8 mouse cellular contexts compared by ENCODE assay signal in the genomic region with DNA sequence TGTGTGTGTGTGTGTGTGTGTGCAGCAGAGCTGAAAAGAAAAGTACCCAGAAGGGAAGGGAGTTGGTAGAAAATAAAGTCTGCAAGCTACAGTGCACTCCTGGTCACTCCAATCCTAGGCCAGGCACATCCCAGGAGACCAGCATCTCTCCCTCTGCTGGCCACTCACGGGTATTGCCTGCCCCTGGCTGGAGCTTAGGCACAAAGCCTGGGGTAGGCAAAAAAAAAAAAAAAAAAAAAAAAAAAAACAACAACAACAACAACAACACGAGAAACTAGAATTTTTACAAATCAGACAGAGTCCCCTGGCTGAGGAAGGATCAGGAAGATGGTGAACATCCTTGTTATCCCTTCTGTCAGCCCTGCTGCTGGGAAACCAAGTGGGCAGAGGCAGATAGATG. TPM values are rescaled to one million over a fixed set of nuclear protein-coding genes. Genes with fewer than 3 reads are reported as not detected.
DNase-seq lines count a peak whose midpoint lies in the region; ATAC-seq lines count a peak whose summit lies in the region.

No protein-coding gene starts in this region.

- no peaks in the 10 kb centered on the region for H3K36me3 ChIP-seq in heart, embryonic 12.5 days
- H3K36me3 ChIP-seq in liver, embryonic 12.5 days: 0 out of 2 replicates have a peak, but pooled peaks cover 5% of the 10 kb centered on the region

- no peaks in the 10 kb centered on the region for H3K9me3 ChIP-seq in heart, embryonic 12.5 days (replicated peaks)
- H3K9me3 ChIP-seq in liver, embryonic 12.5 days (replicated peaks): no peaks in the 10 kb centered on the region

- no peak overlapping the region for H3K4me2 ChIP-seq in heart, embryonic 12.5 days
- no peak overlapping the region for H3K4me2 ChIP-seq in liver, embryonic 12.5 days

- intact Hi-C loops in heart, postnatal 10 days (cut with DNase I): loop anchor here (5.0 kb wide), 1 partner anchor 47 kb away; a partner anchor contains a TSS

- peak; percentile 47; the same call in 1 of the 2 replicates for ATAC-seq in heart, embryonic 12.5 days (ENCODE audit: insufficient number of reproducible peaks, low FRiP score)
- ATAC-seq in liver, embryonic 12.5 days: no peak

- H3K27me3 ChIP-seq in heart, embryonic 12.5 days (replicated peaks): no peaks in the 10 kb centered on the region
- no peaks in the 10 kb centered on the region for H3K27me3 ChIP-seq in liver, embryonic 12.5 days (replicated peaks)

- H3K9ac ChIP-seq in heart, embryonic 12.5 days: no peak overlapping the region
- no peak overlapping the region for H3K9ac ChIP-seq in liver, embryonic 12.5 days

- no peak overlapping the region for H3K4me3 ChIP-seq in heart, embryonic 12.5 days
- no peak overlapping the region for H3K4me3 ChIP-seq in liver, embryonic 12.5 days

- DNase-seq in heart, adult 11 months: no peak
- peak; percentile 27 for DNase-seq in A20 (ENCODE audit: low read depth, low spot score)
- peak; percentile 48 for DNase-seq in R1 (ENCODE audit: low read depth, low spot score)
- peak; percentile 58 to 71 for DNase-seq in heart, postnatal 10 days
- DNase-seq in retina, postnatal 1 day: peak; percentile 68
- DNase-seq in urinary bladder, postnatal 10 days (ENCODE audit: low spot score): no peak

- 33% methylated on average over 2 of the region's 2 CpGs for WGBS in heart, embryonic 12.5 days
- 6% methylated on average over 2 of the region's 2 CpGs for WGBS in liver, embryonic 12.5 days (ENCODE audit: insufficient replicate concordance)

- H3K4me1 ChIP-seq in heart, embryonic 12.5 days (replicated peaks): peaks cover 7% of the 10 kb centered on the region
- peaks cover 24% of the 10 kb centered on the region for H3K4me1 ChIP-seq in liver, embryonic 12.5 days

- H3K27ac ChIP-seq in heart, embryonic 12.5 days (ENCODE audit: poor library complexity, severe bottlenecking): no peak overlapping the region
- peak overlapping the region; percentile 26; the same call in 1 of the 2 replicates for H3K27ac ChIP-seq in liver, embryonic 12.5 days

RNA-seq across cellular contexts. Expression of a gene that starts 9.0 kb away (rescaled TPM):
- 2.5 and 3.1 TPM in 2 replicates for polyA plus RNA-seq in heart, embryonic 12.5 days (2016; fragmentation: Nextera tagmentation; extraction: Ambion mirVana)
- total RNA-seq in heart, postnatal 10 days (2021): not detected
- polyA plus RNA-seq in liver, embryonic 12.5 days (2016; fragmentation: Nextera tagmentation; extraction: Ambion mirVana): 28.8 and 33.9 TPM in 2 replicates

RNA-seq across cellular contexts. Expression of a gene that starts 37.8 kb away (rescaled TPM):
- polyA plus RNA-seq in heart, embryonic 12.5 days (2016; fragmentation: Nextera tagmentation; extraction: Ambion mirVana): 3.0 and 3.4 TPM in 2 replicates
- total RNA-seq in heart, postnatal 10 days (2021): 1 to 10 TPM; 5.1 to 6.0 TPM
- 0.13 and 0.25 TPM in 2 replicates for polyA plus RNA-seq in liver, embryonic 12.5 days (2016; fragmentation: Nextera tagmentation; extraction: Ambion mirVana)

RNA-seq across cellular contexts. Expression of a gene that starts 46.9 kb away (rescaled TPM):
- 10.0 and 10.3 TPM in 2 replicates for polyA plus RNA-seq in heart, embryonic 12.5 days (2016; fragmentation: Nextera tagmentation; extraction: Ambion mirVana)
- total RNA-seq in heart, postnatal 10 days (2021): 100 to 1,000 TPM; 154 to 202 TPM
- 57.5 and 59.3 TPM in 2 replicates for polyA plus RNA-seq in liver, embryonic 12.5 days (2016; fragmentation: Nextera tagmentation; extraction: Ambion mirVana)

Comparison
In these comparisons a context has a peak if more than half of its experiments do, and no peak if none do; other contexts are left out.
1. DNase-seq: peak in A20 (single experiment), R1 (single experiment), heart, postnatal 10 days (2 of 2) and retina, postnatal 1 day (single experiment); none in heart, adult 11 months (single experiment) and urinary bladder, postnatal 10 days (single experiment).